Mouse (Mus musculus): Measurements from ENCODE around the gene Eif3d. TPM values are rescaled to one million over a fixed set of nuclear protein-coding genes. Genes with fewer than 3 reads are reported as not detected.
"Not testable (repeated sequence)": the region's sequence is repeated elsewhere in the genome, so short reads cannot be mapped to it uniquely, and the experiment has no call there.

Gene Eif3d
- polyA plus RNA-seq (2014; fragmentation: Nextera tagmentation; extraction: Ambion mirVana): 256 and 259 TPM in 2 replicates

DNA sequence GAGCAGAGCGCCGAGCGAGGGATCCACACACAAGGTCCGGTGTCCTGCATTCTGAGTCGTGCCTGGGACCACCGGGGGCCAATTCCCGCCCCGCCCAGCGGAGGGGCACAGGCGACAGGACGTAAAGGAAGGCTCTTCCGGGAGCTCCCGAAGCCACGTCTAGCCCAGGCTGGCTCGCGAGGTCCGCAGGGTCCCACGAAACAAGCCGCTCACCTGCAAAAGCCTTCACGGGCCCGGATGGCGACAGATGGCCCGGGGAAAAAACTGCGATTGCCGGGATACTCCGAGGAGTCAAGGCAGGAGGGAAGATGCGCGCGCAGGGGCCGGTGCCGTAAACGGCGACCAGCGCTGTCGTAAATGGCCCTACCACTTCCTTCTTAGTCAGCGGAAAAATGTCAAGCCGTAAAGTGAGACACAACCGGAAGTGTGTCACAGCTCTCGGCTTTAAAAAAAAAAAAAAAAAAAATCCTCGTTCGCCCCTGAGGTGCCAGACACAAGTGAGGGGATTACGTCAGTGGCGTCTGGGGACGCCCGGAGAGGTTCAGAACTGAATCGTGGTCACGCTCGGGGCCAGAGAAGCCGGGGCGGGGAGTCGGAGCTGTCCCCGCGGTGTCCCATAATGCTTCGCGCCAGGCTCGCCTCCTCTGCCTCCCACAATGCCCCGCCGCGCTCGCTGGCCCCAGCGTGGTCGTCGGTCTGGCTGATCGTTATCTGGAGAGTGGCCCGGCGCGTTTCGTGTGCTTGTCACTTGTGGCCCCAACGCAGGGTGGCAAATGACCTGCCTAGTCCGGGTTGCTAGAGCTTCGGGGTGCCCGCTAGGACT lies at the start of gene Eif3d:
Eif3d (minus strand) TSS at position 344 of the 823 bp plus-strand sequence.
- H3K9ac ChIP-seq (ENCODE audit: low read length): peak within 1 kb of the TSS; percentile 96
- DNase-seq (ENCODE audit: low spot score, missing footprints) (peak; percentile 100), ATAC-seq (ENCODE audit: low FRiP score) (peak; percentile 91)
- under 1% methylated on average over 72 of the region's 72 CpGs for WGBS
- H3K36me3 ChIP-seq (ENCODE audit: control insufficient read depth, insufficient read depth, low read length): peaks cover 22% of the 10 kb centered on the region
- no peaks in the 10 kb centered on the region for H3K27me3 ChIP-seq (ENCODE audit: control insufficient read depth, insufficient read depth, low read length)
- H3K9me3 ChIP-seq (ENCODE audit: control insufficient read depth, low read length): no peaks in the 10 kb centered on the region
- H3K4me2 ChIP-seq: peak within 1 kb of the TSS; percentile 97
- peak within 1 kb of the TSS; percentile 94 for H3K4me3 ChIP-seq (ENCODE audit: low read depth, low read length)
- peaks cover 15% of the 10 kb centered on the region for H3K4me1 ChIP-seq (ENCODE audit: control insufficient read depth, insufficient read depth, low read length)
- H3K27ac ChIP-seq (ENCODE audit: low read depth, low read length): peak within 1 kb of the TSS; percentile 100

DNA sequence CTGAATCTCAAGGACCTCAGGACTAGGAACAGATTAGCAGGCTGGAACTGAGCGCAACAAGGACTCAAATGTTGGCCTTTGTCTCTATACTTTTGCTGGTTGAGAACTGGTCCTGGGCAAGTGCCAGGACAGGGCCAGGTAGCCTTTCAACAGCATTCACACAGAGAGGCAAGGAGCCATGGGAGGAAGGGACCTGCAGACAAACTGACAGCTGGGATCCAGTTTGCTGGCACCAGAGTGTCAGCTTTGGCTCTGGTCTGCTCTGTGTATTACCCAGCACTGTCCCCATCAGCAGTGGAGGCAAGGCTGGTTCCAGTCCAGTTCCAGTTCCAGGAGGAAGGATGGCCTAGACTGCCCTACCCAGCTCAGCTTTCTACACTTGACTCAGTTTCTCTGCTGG lies 43.4 kb upstream of the Eif3d start:
- no peak for ATAC-seq (ENCODE audit: low FRiP score)
- WGBS: 82% methylated on average over 1 of the region's 1 CpGs
- H3K4me3 ChIP-seq (ENCODE audit: low read depth, low read length): no peak overlapping the region
- H3K27me3 ChIP-seq (ENCODE audit: control insufficient read depth, insufficient read depth, low read length): no peaks in the 10 kb centered on the region
- no peak overlapping the region for H3K9ac ChIP-seq (ENCODE audit: low read length)
- no peak for DNase-seq (ENCODE audit: low spot score, missing footprints)
- H3K4me1 ChIP-seq (ENCODE audit: control insufficient read depth, insufficient read depth, low read length): no peaks in the 10 kb centered on the region
- no peak overlapping the region for H3K27ac ChIP-seq (ENCODE audit: low read depth, low read length)
- no peak overlapping the region for H3K4me2 ChIP-seq
- no peaks in the 10 kb centered on the region for H3K36me3 ChIP-seq (ENCODE audit: control insufficient read depth, insufficient read depth, low read length)
- no peaks in the 10 kb centered on the region for H3K9me3 ChIP-seq (ENCODE audit: control insufficient read depth, low read length)

DNA sequence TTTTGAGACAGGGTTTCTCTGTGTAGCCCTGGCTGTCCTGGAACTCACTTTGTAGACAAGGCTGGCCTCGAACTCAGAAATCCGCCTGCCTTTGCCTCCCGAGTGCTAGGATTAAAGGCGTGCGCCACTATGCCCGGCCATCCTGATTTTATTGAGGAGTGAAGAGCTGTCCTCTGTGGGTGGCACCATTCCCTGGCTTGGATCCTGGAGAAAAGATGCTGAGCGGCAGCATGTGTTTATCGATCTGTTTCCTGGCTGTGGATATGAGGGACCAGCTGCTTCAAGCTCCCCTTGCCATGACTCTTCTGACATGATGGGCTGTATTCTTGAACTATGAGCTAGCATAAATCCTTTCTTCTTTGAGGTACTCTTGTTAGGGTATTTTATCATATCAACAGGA lies 37.6 kb upstream of the Eif3d start:
- not testable (repeated sequence) for H3K9ac ChIP-seq (ENCODE audit: low read length); ATAC-seq (ENCODE audit: low FRiP score); DNase-seq (ENCODE audit: low spot score, missing footprints); H3K27me3 ChIP-seq (ENCODE audit: control insufficient read depth, insufficient read depth, low read length); H3K36me3 ChIP-seq (ENCODE audit: control insufficient read depth, insufficient read depth, low read length); H3K4me1 ChIP-seq (ENCODE audit: control insufficient read depth, insufficient read depth, low read length); H3K4me2 ChIP-seq; H3K27ac ChIP-seq (ENCODE audit: low read depth, low read length); H3K9me3 ChIP-seq (ENCODE audit: control insufficient read depth, low read length); H3K4me3 ChIP-seq (ENCODE audit: low read depth, low read length)
- WGBS: 87% methylated on average over 8 of the region's 8 CpGs

DNA sequence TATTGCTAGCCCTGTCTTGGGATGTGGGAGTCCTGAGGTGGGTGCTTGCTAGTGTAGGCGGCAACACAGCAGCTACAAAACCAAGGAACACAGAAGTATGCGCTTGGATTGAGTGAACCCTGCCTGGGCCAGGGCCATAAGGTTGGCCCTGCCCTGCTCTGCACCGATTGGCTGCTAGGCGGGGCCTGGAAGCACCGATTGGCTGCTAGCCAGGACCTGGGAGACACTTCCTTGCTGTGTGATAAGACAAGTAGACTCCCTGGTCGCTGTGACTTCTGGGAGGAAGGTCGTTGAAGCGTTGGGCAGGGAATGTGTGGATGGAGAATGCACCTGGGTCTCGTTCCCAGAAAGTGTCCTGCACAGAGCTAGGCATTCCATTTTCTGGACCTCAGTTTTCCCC lies 33.3 kb upstream of the Eif3d start:
- no peak overlapping the region for H3K27ac ChIP-seq (ENCODE audit: low read depth, low read length)
- H3K36me3 ChIP-seq (ENCODE audit: control insufficient read depth, insufficient read depth, low read length): no peaks in the 10 kb centered on the region
- ATAC-seq (ENCODE audit: low FRiP score): no peak
- no peak for DNase-seq (ENCODE audit: low spot score, missing footprints)
- no peaks in the 10 kb centered on the region for H3K27me3 ChIP-seq (ENCODE audit: control insufficient read depth, insufficient read depth, low read length)
- no peak overlapping the region for H3K9ac ChIP-seq (ENCODE audit: low read length)
- H3K9me3 ChIP-seq (ENCODE audit: control insufficient read depth, low read length): no peaks in the 10 kb centered on the region
- H3K4me2 ChIP-seq: no peak overlapping the region
- 56% methylated on average over 9 of the region's 9 CpGs for WGBS
- no peaks in the 10 kb centered on the region; the same call in none of the 2 replicates for H3K4me1 ChIP-seq (ENCODE audit: control insufficient read depth, insufficient read depth, low read length)
- no peak overlapping the region for H3K4me3 ChIP-seq (ENCODE audit: low read depth, low read length)

DNA sequence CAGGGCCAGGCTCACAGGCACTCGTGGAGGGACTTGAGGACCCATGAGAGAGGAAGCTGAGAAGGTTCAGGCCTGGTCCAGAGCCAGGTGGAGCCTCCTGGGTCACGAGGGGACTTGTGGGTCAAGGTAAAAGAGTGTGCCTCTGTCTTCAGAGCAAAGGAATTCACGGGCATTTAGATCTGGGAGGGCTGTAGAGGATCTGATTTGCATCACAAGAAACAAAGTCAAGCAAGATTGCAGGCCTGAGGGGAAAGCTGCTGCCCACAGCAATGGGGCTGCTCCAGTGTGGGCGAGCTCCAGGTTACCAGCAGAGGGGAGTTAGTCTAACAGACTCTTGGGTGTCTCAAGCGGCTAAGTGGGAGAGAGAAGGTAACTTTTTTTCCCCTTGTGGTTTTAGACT lies 30.8 kb upstream of the Eif3d start:
- WGBS: 20% methylated on average over 5 of the region's 5 CpGs
- H3K27ac ChIP-seq (ENCODE audit: low read depth, low read length): no peak overlapping the region

DNA sequence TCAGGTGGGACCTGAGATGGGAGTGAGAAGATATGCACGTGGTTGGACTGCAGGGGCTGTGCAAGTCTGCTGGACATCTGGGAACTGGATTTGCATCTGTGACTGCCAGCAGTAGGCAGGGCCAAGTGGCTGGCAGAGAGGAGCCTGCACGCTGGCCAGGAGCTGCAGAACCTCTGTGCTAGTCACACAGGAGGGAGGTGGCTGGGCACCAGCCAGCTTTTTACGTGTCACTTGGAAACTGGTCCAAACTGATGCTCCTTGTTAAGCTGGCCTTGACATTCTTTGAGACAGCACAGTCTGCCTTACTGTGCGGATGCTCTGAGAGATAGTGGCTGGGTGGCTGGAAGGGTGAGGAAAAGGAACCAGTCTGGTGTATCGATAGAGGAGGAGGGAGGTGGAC lies 17.9 kb upstream of the Eif3d start:
- Histone ChIP-seq H3K4me3 (ENCODE audit: low read depth, low read length) (no peak overlapping the region), H3K36me3 (ENCODE audit: control insufficient read depth, insufficient read depth, low read length) (no peaks in the 10 kb centered on the region), H3K4me2 (no peak overlapping the region), H3K27me3 (ENCODE audit: control insufficient read depth, insufficient read depth, low read length) (no peaks in the 10 kb centered on the region), H3K9me3 (ENCODE audit: control insufficient read depth, low read length) (no peaks in the 10 kb centered on the region), H3K9ac (ENCODE audit: low read length) (no peak overlapping the region), H3K4me1 (ENCODE audit: control insufficient read depth, insufficient read depth, low read length) (peaks cover 3% of the 10 kb centered on the region; the same call in 1 of the 2 replicates), H3K27ac (ENCODE audit: low read depth, low read length) (no peak overlapping the region)
- ATAC-seq (ENCODE audit: low FRiP score) (no peak), DNase-seq (ENCODE audit: low spot score, missing footprints) (no peak)
- whole genome bisulfite sequencing: 73% methylated on average over 5 of the region's 5 CpGs

More for the DNA sequence above, 30.8 kb upstream of the Eif3d start:
- no peaks in the 10 kb centered on the region for H3K9me3 ChIP-seq (ENCODE audit: control insufficient read depth, low read length)
- DNase-seq (ENCODE audit: low spot score, missing footprints) (no peak), ATAC-seq (ENCODE audit: low FRiP score) (no peak)
- H3K4me2 ChIP-seq: no peak overlapping the region
- H3K9ac ChIP-seq (ENCODE audit: low read length): no peak overlapping the region; the same call in 1 of the 2 replicates
- H3K27me3 ChIP-seq (ENCODE audit: control insufficient read depth, insufficient read depth, low read length): no peaks in the 10 kb centered on the region
- no peaks in the 10 kb centered on the region for H3K36me3 ChIP-seq (ENCODE audit: control insufficient read depth, insufficient read depth, low read length)
- H3K4me1 ChIP-seq (ENCODE audit: control insufficient read depth, insufficient read depth, low read length): peaks cover 6% of the 10 kb centered on the region
- no peak overlapping the region for H3K4me3 ChIP-seq (ENCODE audit: low read depth, low read length)

DNA sequence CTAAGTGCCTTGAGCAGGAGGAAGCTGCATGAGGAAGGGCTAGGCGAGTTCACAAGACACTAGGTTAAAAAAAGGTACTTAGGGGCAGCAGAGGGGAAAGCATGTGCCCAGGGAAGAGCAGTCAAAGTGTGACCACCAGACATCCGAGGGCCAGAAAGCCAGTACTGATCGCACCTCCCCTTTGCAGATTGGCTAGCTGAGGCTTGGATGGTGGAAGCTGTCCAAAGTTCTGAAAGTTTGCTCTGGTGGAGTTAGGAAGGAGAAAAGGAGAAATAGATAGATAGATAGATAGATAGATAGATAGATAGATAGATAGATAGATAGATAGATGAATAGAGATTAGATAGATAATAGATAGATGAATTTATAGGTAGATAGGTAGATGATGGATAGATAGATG lies 12.8 kb upstream of the Eif3d start:
- no peak overlapping the region for H3K9ac ChIP-seq (ENCODE audit: low read length)
- DNase-seq (ENCODE audit: low spot score, missing footprints): no peak
- no peak overlapping the region for H3K4me3 ChIP-seq (ENCODE audit: low read depth, low read length)
- H3K27me3 ChIP-seq (ENCODE audit: control insufficient read depth, insufficient read depth, low read length): no peaks in the 10 kb centered on the region; the same call in 1 of the 2 replicates
- no peak overlapping the region for H3K27ac ChIP-seq (ENCODE audit: low read depth, low read length)
- H3K4me1 ChIP-seq (ENCODE audit: control insufficient read depth, insufficient read depth, low read length): no peaks in the 10 kb centered on the region
- H3K4me2 ChIP-seq: no peak overlapping the region
- no peaks in the 10 kb centered on the region for H3K36me3 ChIP-seq (ENCODE audit: control insufficient read depth, insufficient read depth, low read length)
- no peaks in the 10 kb centered on the region for H3K9me3 ChIP-seq (ENCODE audit: control insufficient read depth, low read length)
- WGBS: 39% methylated on average over 3 of the region's 3 CpGs
- ATAC-seq (ENCODE audit: low FRiP score): no peak

DNA sequence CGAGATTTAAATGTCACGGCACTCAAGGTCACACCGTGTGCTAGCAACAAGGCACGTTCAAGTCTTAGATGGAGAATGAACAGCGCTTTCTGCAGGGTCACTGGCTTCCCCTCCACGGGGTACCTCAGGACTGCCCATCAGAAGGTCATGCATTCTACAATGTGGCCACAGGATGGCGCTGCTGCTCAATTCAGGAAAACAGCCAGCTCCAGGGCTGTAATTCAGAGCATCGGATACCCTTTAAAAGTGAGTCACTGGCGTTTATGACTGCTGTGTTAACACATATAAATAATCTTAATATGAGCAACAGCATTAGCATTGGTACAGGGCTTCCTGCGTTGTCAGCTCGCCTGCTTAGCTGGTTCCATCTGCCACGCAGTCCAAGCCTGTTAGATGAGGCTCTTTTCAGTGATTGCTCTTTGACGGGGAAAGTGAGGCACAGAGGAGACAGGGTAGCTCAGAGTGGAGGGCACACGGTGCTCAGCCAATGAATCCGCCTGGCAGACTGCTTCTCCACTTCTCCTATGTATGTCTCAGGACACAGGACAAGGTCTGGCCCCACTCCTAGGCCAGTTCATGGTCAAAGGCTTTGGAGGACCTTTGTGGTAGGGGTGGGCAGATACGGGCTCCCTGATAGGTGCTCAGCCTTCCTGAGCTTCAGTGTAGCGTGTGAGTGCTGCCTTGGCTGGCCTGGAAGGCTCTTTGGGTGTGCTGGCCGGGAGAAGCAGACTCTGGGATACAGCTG lies 11.8 kb upstream of the Eif3d start:
- no peak for ATAC-seq (ENCODE audit: low FRiP score)

DNA sequence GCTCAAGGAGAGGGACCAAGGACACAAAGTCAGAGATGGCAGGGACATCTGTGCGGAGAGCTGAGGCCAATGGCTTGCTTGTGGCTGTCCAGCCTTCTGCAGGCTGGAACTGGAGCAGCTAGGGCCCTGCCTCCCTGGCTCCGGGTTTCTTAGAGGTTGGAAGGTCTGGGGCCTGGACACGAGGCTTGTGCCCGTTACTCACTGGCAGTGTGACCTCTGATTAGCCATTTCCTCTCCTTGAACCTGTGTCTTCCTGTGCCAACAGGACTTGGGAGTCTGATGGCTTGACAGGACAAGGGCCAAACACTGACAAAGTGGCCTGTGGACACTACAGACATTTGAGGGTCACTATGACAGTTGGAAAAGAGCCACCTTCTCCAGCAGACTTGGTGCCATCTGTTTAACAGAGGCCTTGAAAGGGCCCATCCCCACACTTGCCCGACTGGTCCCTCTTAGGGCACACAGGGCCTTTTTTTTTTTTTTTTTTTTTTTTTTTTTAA lies 10.6 kb upstream of the Eif3d start:
- H3K36me3 ChIP-seq (ENCODE audit: control insufficient read depth, insufficient read depth, low read length): no peaks in the 10 kb centered on the region
- H3K27me3 ChIP-seq (ENCODE audit: control insufficient read depth, insufficient read depth, low read length): no peaks in the 10 kb centered on the region; the same call in 1 of the 2 replicates
- no peak for DNase-seq (ENCODE audit: low spot score, missing footprints)
- no peak overlapping the region for H3K9ac ChIP-seq (ENCODE audit: low read length)
- no peak overlapping the region for H3K4me3 ChIP-seq (ENCODE audit: low read depth, low read length)
- H3K4me1 ChIP-seq (ENCODE audit: control insufficient read depth, insufficient read depth, low read length): no peaks in the 10 kb centered on the region
- no peak overlapping the region for H3K4me2 ChIP-seq
- no peaks in the 10 kb centered on the region for H3K9me3 ChIP-seq (ENCODE audit: control insufficient read depth, low read length)
- 72% methylated on average over 5 of the region's 5 CpGs for WGBS
- no peak for ATAC-seq (ENCODE audit: low FRiP score)
- H3K27ac ChIP-seq (ENCODE audit: low read depth, low read length): no peak overlapping the region

More for the DNA sequence above, 11.8 kb upstream of the Eif3d start:
- Histone ChIP-seq H3K9me3 (ENCODE audit: control insufficient read depth, low read length) (no peaks in the 10 kb centered on the region), H3K36me3 (ENCODE audit: control insufficient read depth, insufficient read depth, low read length) (no peaks in the 10 kb centered on the region), H3K4me1 (ENCODE audit: control insufficient read depth, insufficient read depth, low read length) (no peaks in the 10 kb centered on the region), H3K4me3 (ENCODE audit: low read depth, low read length) (no peak overlapping the region), H3K9ac (ENCODE audit: low read length) (no peak overlapping the region), H3K27ac (ENCODE audit: low read depth, low read length) (no peak overlapping the region), H3K27me3 (ENCODE audit: control insufficient read depth, insufficient read depth, low read length) (no peaks in the 10 kb centered on the region; the same call in 1 of the 2 replicates), H3K4me2 (no peak overlapping the region)
- 27% methylated on average over 18 of the region's 18 CpGs for WGBS
- peak; percentile 98 for DNase-seq (ENCODE audit: low spot score, missing footprints)

All from midbrain, embryonic 11.5 days (tissue).